Mouse (Mus musculus) heart, adult 2 months (tissue): ENCODE measurements around the gene A930004D18Rik.

Experiments used
- CTCF ChIP-seq: fragments of 200-600 bp; IDR thresholded peaks from 2 replicates; pipeline ENCODE4 v1.8.1; 2022; ENCODE audit warnings: antibody characterized with exemption, mild to moderate bottlenecking, moderate library complexity
- POLR2A ChIP-seq: fragments of 200-500 bp; IDR thresholded peaks from 2 replicates; pipeline ENCODE4 v1.6.1; 2011; ENCODE audit warnings: mild to moderate bottlenecking, low read depth, low read length, control low read depth; ENCODE audit not compliant: insufficient read depth

GRCm38 (mm10) chr2:17986694-17987093 lies 50.8 kb downstream of the A930004D18Rik start:
- TF ChIP-seq CTCF (no peak), POLR2A (no peak)
